Mouse (Mus musculus) heart, postnatal 0 days (tissue): Measurements from ENCODE around the gene Ccl17. TPM values are rescaled to one million over a fixed set of nuclear protein-coding genes. Genes with fewer than 3 reads are reported as not detected.
"Not testable (repeated sequence)": the region's sequence is repeated elsewhere in the genome, so short reads cannot be mapped to it uniquely, and the experiment has no call there.

Experiments
- ATAC-seq: fragments of 200-750 bp; cut with Nextera tagmentation; 2 replicates; pipeline ENCODE4 v1.8.0; 2017; ENCODE audit warnings: low read depth, moderate number of reproducible peaks, moderate library complexity; ENCODE audit not compliant: insufficient read depth
- DNase-seq: peaks from one replicate; pipeline ENCODE4 v3.0.0-alpha.2; 2016; ENCODE audit warnings: low spot score
- H3K27ac ChIP-seq: fragments of 300-500 bp; sonication (generic); 2 replicates; pipeline ENCODE4 v1.5.1; 2014; ENCODE audit warnings: low read depth, mild to moderate bottlenecking
- H3K27me3 ChIP-seq: fragments of 300-500 bp; sonication (generic); 2 replicates; pipeline ENCODE4 v1.6.1; 2014; ENCODE audit warnings: low read length, mixed read lengths; ENCODE audit not compliant: control insufficient read depth, insufficient read depth
- H3K36me3 ChIP-seq: fragments of 300-500 bp; sonication (generic); replicated peaks from 2 replicates; pipeline ENCODE4 v1.6.1; 2014; ENCODE audit warnings: low read length, mixed read lengths; ENCODE audit not compliant: control insufficient read depth, insufficient read depth
- H3K4me1 ChIP-seq: fragments of 300-500 bp; sonication (generic); 2 replicates; pipeline ENCODE4 v1.6.1; 2014; ENCODE audit warnings: antibody characterized with exemption; ENCODE audit not compliant: control insufficient read depth, insufficient read depth
- H3K4me2 ChIP-seq: fragments of 300-500 bp; sonication (generic); 2 replicates; pipeline ENCODE4 v1.6.1; 2014; ENCODE audit warnings: low read depth, mild to moderate bottlenecking, low read length, moderate library complexity
- H3K4me3 ChIP-seq: fragments of 300-500 bp; sonication (generic); 2 replicates; pipeline ENCODE4 v1.5.1; 2014; ENCODE audit warnings: low read depth, low read length
- H3K9ac ChIP-seq: fragments of 300-500 bp; sonication (generic); replicated peaks from 2 replicates; pipeline ENCODE4 v1.6.1; 2014; ENCODE audit warnings: low read depth, low read length, mixed read lengths
- H3K9me3 ChIP-seq: fragments of 300-500 bp; sonication (generic); replicated peaks from 2 replicates; pipeline ENCODE4 v1.6.1; 2016; ENCODE audit warnings: low read length; ENCODE audit not compliant: control insufficient read depth
- CTCF ChIP-seq: IDR thresholded peaks from 2 replicates; pipeline ENCODE4 v1.5.1; 2016; ENCODE audit warnings: antibody characterized with exemption, control low read depth, low read depth
- EP300 ChIP-seq: IDR thresholded peaks from 2 replicates; pipeline ENCODE4 v1.6.1; 2016; ENCODE audit warnings: antibody characterized with exemption, low read depth
- WGBS: fragments of 180-500 bp; shearing (Covaris S2); extraction: QIAGEN DNeasy Blood & Tissue Kit; methylation state at CpG from one replicate; pipeline ENCODE4 v1.1.7; 2014; 5-methylcytosine and 5-hydroxymethylcytosine counted together
- polyA plus RNA-seq: library from polyadenylated mRNA; unstranded; fragments of >200 nt; fragmentation: Nextera tagmentation; extraction: Ambion mirVana; gene quantifications from 2 replicates; pipeline ENCODE4 v1.2.1, GENCODE M21; 2015
- total RNA-seq: library from RNA; depleted of rRNA; stranded (reverse); fragments of >200 nt; gene quantifications from 2 replicates; pipeline ENCODE4 v1.2.3, GENCODE M21; 2014; ENCODE audit warnings: low replicate concordance

Ccl17 gene
- total and polyA plus RNA-seq, 2 experiments from 2014 or later: not detected

DNA sequence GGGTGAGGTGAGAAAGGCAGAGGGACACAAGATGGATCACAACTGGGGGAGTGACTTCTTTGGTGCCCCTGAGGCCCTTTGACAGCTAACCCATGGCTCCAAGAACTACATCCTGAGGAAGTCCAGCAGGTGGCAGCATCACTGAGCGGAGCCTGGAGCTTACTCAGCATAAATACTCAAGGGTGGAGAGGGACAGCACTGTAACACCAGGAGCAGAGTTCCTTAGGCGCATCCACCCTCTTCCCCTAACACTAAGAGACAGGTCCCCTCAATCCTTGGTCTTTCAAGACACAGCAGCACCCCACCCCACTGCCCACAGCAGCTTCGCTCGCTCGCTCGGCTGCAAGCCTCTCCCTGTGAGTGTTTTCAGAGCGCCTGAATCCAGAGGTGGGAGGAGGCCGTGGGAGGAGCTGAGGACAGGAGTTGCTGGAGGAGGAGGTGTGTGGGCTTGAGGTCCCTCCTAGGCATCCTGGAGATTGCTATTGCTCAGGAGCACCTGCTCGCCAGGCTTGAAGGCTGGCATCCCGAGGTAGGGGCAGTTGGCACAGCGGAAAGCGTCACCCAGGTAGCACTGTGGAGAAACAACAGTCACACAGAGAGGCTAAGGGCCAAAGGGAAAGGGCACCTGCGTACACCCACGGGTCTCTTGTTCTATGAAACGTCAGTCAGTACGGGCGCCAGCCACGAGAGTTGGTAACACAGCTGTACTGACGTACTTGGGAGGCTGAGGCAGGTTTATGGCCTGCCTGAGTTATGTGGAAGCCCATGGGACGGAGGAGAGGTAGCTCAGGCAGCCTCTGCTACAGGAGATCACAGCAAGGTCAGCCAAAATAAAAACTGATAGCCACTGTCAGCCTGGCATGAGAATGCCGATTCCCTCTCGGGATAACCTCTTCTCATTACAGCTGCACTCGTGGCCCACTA lies 12.6 kb downstream of the Ccl17 start:
- Histone ChIP-seq H3K4me2 (no peak overlapping the region), H3K36me3 (peaks cover 65% of the 10 kb centered on the region), H3K9me3 (no peaks in the 10 kb centered on the region), H3K9ac (no peak overlapping the region), H3K4me1 (no peaks in the 10 kb centered on the region), H3K27me3 (no peaks in the 10 kb centered on the region), H3K27ac (no peak overlapping the region), H3K4me3 (no peak overlapping the region)
- WGBS: 73% methylated on average over 23 of the region's 23 CpGs
- ATAC-seq: peak; percentile 72; the same call in 1 of the 2 replicates
- TF ChIP-seq EP300 (no peak), CTCF (peak; percentile 77)
- peak; percentile 61 for DNase-seq

GRCm38 (mm10) chr8:94825170-94825569 lies 14.9 kb downstream of the Ccl17 start:
- no peak for ATAC-seq
- no peak for DNase-seq
- H3K4me2 ChIP-seq: no peak overlapping the region
- no peaks in the 10 kb centered on the region for H3K27me3 ChIP-seq
- no peak overlapping the region for H3K27ac ChIP-seq
- peaks cover 84% of the 10 kb centered on the region for H3K36me3 ChIP-seq
- no peak overlapping the region for H3K9ac ChIP-seq
- H3K9me3 ChIP-seq: no peaks in the 10 kb centered on the region
- no peaks in the 10 kb centered on the region for H3K4me1 ChIP-seq
- 84% methylated on average over 6 of the region's 6 CpGs for whole genome bisulfite sequencing
- H3K4me3 ChIP-seq: no peak overlapping the region
- TF ChIP-seq EP300 (no peak), CTCF (no peak)

- TF ChIP-seq CTCF: no peak
- TF ChIP-seq EP300: no peak
- no peak overlapping the region for H3K4me2 ChIP-seq
- no peaks in the 10 kb centered on the region for H3K9me3 ChIP-seq
- WGBS: 95% methylated on average over 5 of the region's 5 CpGs
- no peak overlapping the region for H3K27ac ChIP-seq
- H3K4me3 ChIP-seq: no peak overlapping the region
- H3K4me1 ChIP-seq: no peaks in the 10 kb centered on the region
- DNase-seq (no peak), ATAC-seq (no peak)
- no peaks in the 10 kb centered on the region for H3K27me3 ChIP-seq
- H3K9ac ChIP-seq: no peak overlapping the region
- H3K36me3 ChIP-seq: peaks cover 87% of the 10 kb centered on the region
These were observed 16.0 kb downstream of the Ccl17 start for GRCm38 (mm10) chr8:94826210-94826609.

- DNase-seq (no peak), ATAC-seq (no peak)
- Histone ChIP-seq H3K27ac (no peak overlapping the region), H3K4me3 (no peak overlapping the region), H3K4me1 (no peaks in the 10 kb centered on the region), H3K36me3 (peaks cover 78% of the 10 kb centered on the region), H3K4me2 (no peak overlapping the region), H3K9me3 (no peaks in the 10 kb centered on the region), H3K9ac (no peak overlapping the region), H3K27me3 (no peaks in the 10 kb centered on the region)
- no peak for TF ChIP-seq EP300
- TF ChIP-seq CTCF: no peak
- 82% methylated on average over 6 of the region's 6 CpGs for WGBS
These were observed 18.0 kb downstream of the Ccl17 start for GRCm38 (mm10) chr8:94828284-94828683.

DNA sequence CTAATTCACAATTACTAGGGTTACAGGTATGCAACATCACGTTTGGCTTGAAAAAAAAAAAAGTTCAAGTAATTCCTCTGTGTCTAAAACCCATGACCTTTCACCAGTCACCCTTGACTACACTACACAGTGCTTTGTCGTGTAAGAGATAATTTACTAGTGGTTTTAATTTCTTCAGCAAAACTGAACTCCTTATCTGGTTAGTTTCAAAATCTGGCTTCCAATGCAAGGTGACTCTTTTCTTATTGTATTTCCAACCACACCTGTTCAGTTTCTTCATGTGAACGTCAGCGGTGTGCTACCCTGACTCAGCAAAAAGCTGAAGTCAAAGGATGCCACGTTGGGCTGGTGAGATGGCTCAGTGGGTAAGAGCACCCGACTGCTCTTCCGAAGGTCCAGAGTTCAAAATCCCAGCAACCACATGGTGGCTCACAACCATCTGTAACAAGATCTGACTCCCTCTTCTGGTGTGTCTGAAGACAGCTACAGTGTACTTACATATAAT lies 23.7 kb downstream of the Ccl17 start:
- not testable (repeated sequence) for H3K27ac ChIP-seq, H3K9ac ChIP-seq, H3K27me3 ChIP-seq, H3K9me3 ChIP-seq, H3K4me2 ChIP-seq, H3K4me3 ChIP-seq, DNase-seq, ATAC-seq
- Histone ChIP-seq H3K4me1 (peaks cover 16% of the 10 kb centered on the region), H3K36me3 (peaks cover 29% of the 10 kb centered on the region)
- 73% methylated on average over 7 of the region's 7 CpGs for WGBS

DNA sequence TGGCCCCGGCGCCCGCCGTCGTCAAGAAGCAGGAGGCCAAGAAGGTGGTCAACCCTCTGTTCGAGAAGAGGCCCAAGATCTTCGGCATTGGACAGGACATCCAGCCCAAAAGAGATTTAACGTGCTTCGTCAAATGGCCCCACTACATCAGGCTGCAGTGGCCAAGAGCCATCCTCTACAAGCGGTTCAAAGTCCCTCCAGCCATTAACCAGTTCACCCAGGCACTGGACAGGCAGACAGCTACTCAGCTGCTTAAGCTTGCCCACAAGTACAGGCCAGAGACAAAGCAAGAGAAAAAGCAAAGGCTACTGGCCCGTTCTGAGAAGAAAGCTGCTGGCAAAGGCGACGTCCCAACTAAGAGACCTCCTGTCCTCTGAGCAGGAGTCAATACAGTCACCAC lies 25.5 kb downstream of the Ccl17 start:
- Histone ChIP-seq H3K36me3 (peaks cover 14% of the 10 kb centered on the region), H3K4me1 (peaks cover 21% of the 10 kb centered on the region)
- not testable (repeated sequence) for H3K4me2 ChIP-seq, H3K9ac ChIP-seq, H3K4me3 ChIP-seq, H3K9me3 ChIP-seq, DNase-seq, H3K27me3 ChIP-seq, H3K27ac ChIP-seq, ATAC-seq
- WGBS: 92% methylated on average over 13 of the region's 13 CpGs
